Mouse (Mus musculus) CH12.LX (cell line): ENCODE data around the gene Cmss1. TPM values are rescaled to one million over a fixed set of nuclear protein-coding genes. Genes with fewer than 3 reads are reported as not detected.
A peak's percentile ranks its signal among the peaks of the same experiment; 100 is the strongest.

Source experiments
- DNase-seq: peaks from one replicate; pipeline ENCODE4 v3.0.0-alpha.2; 2013; ENCODE audit errors: extremely low read depth
- H3K27ac ChIP-seq: 2 replicates; pipeline ENCODE4 v1.5.1; 2012; ENCODE audit warnings: low read depth, mild to moderate bottlenecking, control low read depth, moderate library complexity; ENCODE audit not compliant: insufficient read depth
- H3K27me3 ChIP-seq: replicated peaks from 2 replicates; pipeline ENCODE3; 2012; ENCODE audit warnings: inconsistent platforms
- H3K36me3 ChIP-seq, 2 experiments: replicated peaks in 1 of 2; 2 replicates each; pipeline versions ENCODE3 to v1.6.1; 2012; ENCODE audit warnings: inconsistent platforms in 1 of 2, low read length in 1 of 2, mild to moderate bottlenecking in 1 of 2, mixed read lengths in 1 of 2, moderate library complexity in 1 of 2; ENCODE audit not compliant: control insufficient read depth in 1 of 2, insufficient read depth in 1 of 2
- H3K4me1 ChIP-seq, 2 experiments: 2 replicates each; pipeline ENCODE4 v1.6.1; 2012; ENCODE audit warnings: inconsistent platforms in 1 of 2, moderate library complexity in 1 of 2; ENCODE audit not compliant: insufficient read depth in 2 of 2, control insufficient read depth in 1 of 2
- H3K4me2 ChIP-seq: 2 replicates; pipeline ENCODE4 v1.6.1; 2012; ENCODE audit warnings: low read depth, mild to moderate bottlenecking, control low read depth; ENCODE audit not compliant: poor library complexity, insufficient read depth, severe bottlenecking
- H3K4me3 ChIP-seq, 3 experiments: fragments of 150-350 bp in 1 of 3; sonication (generic) in 1 of 3; replicated peaks in 1 of 3; 2 replicates each; pipeline versions ENCODE3 to v1.5.1; 2011 to 2012; ENCODE audit warnings: low read depth in 2 of 3, low read length in 2 of 3, mild to moderate bottlenecking in 2 of 3, moderate library complexity in 2 of 3, control low read depth in 1 of 3, improper control_type of control experiment in 1 of 3, inconsistent platforms in 1 of 3, mixed read lengths in 1 of 3; ENCODE audit not compliant: poor library complexity in 1 of 3
- H3K79me2 ChIP-seq: replicated peaks from 2 replicates; pipeline ENCODE4 v1.6.1; 2012; ENCODE audit warnings: mild to moderate bottlenecking, moderate library complexity; ENCODE audit not compliant: control insufficient read depth, poor library complexity, insufficient read depth, severe bottlenecking; ENCODE audit errors: extremely low read depth
- H3K9ac ChIP-seq: 2 replicates; pipeline ENCODE4 v1.6.1; 2012; ENCODE audit warnings: low read depth, mild to moderate bottlenecking, control low read depth, moderate library complexity; ENCODE audit not compliant: insufficient read depth
- H3K9me3 ChIP-seq: replicated peaks from 2 replicates; pipeline ENCODE3; 2012; ENCODE audit warnings: low read length, inconsistent platforms, mixed read lengths
- CHD1 ChIP-seq: IDR thresholded peaks from 2 replicates; pipeline ENCODE4 v1.6.1; 2012; ENCODE audit warnings: low read depth, low read length, improper control_type of control experiment, inconsistent platforms
- CHD2 ChIP-seq: IDR thresholded peaks from 2 replicates; pipeline ENCODE4 v1.6.1; 2011; ENCODE audit warnings: low read length, improper control_type of control experiment
- EP300 ChIP-seq: IDR thresholded peaks from 2 replicates; pipeline ENCODE4 v1.6.1; 2011; ENCODE audit warnings: low read length, improper control_type of control experiment
- ETS1 ChIP-seq: conservative IDR thresholded peaks from 2 replicates; pipeline ENCODE4 v1.6.1; 2012; ENCODE audit warnings: low read depth, mild to moderate bottlenecking, inconsistent platforms, low read length, improper control_type of control experiment, moderate library complexity
- GABPA ChIP-seq: IDR thresholded peaks from 2 replicates; pipeline ENCODE4 v1.6.1; 2012; ENCODE audit warnings: low read depth, low read length, improper control_type of control experiment, inconsistent platforms; ENCODE audit not compliant: insufficient replicate concordance
- IRF4 ChIP-seq: IDR thresholded peaks from 2 replicates; pipeline ENCODE4 v1.6.1; 2014; ENCODE audit warnings: low read depth, mild to moderate bottlenecking, inconsistent platforms, low read length, improper control_type of control experiment
- JUND ChIP-seq: conservative IDR thresholded peaks from 2 replicates; pipeline ENCODE4 v1.6.1; 2011; ENCODE audit warnings: low read depth, low read length, improper control_type of control experiment
- MAX ChIP-seq: IDR thresholded peaks from 2 replicates; pipeline ENCODE4 v1.6.1; 2011; ENCODE audit warnings: low read length, improper control_type of control experiment
- MEF2A ChIP-seq: IDR thresholded peaks from 2 replicates; pipeline ENCODE4 v1.6.1; 2014; ENCODE audit warnings: low read depth, mild to moderate bottlenecking, inconsistent platforms, low read length, improper control_type of control experiment, borderline replicate concordance
- NELFE ChIP-seq: IDR thresholded peaks from 2 replicates; pipeline ENCODE4 v1.6.1; 2011; ENCODE audit warnings: low read depth, low read length, improper control_type of control experiment
- RAD21 ChIP-seq: IDR thresholded peaks from 2 replicates; pipeline ENCODE4 v1.6.1; 2011; ENCODE audit warnings: low read depth, mild to moderate bottlenecking, low read length, improper control_type of control experiment, moderate library complexity
- SMC3 ChIP-seq: IDR thresholded peaks from 2 replicates; pipeline ENCODE4 v1.6.1; 2011; ENCODE audit warnings: low read depth, low read length, improper control_type of control experiment
- TBP ChIP-seq: conservative IDR thresholded peaks from 2 replicates; pipeline ENCODE4 v1.6.1; 2011; ENCODE audit warnings: low read depth, low read length, improper control_type of control experiment
- TCF12 ChIP-seq: IDR thresholded peaks from 2 replicates; pipeline ENCODE4 v1.6.1; 2014; ENCODE audit warnings: low read depth, mild to moderate bottlenecking, inconsistent platforms, low read length, improper control_type of control experiment
- UBTF ChIP-seq: IDR thresholded peaks from 2 replicates; pipeline ENCODE4 v1.6.1; 2012; ENCODE audit warnings: low read depth, mild to moderate bottlenecking, inconsistent platforms, low read length, improper control_type of control experiment, moderate library complexity
- ZC3H11A ChIP-seq: IDR thresholded peaks from 2 replicates; pipeline ENCODE4 v1.6.1; 2012; ENCODE audit warnings: low read depth, mild to moderate bottlenecking, inconsistent platforms, low read length, improper control_type of control experiment
- ZMIZ1 ChIP-seq: IDR thresholded peaks from 2 replicates; pipeline ENCODE4 v1.6.1; 2012; ENCODE audit warnings: low read depth, mild to moderate bottlenecking, inconsistent platforms, low read length, improper control_type of control experiment
- dilution Hi-C: fragments of 300-500 bp; cut with MboI; formaldehyde crosslinking; loops from 2 replicates; pipeline ENCODE4 v1.14.3; 2020; ENCODE audit warnings: low sequenced_read_pairs; ENCODE audit not compliant: extremely low pct_unique_long_range_greater_than_20kb, extremely low pct_ligation_motif_present
- in situ Hi-C: fragments of 300-500 bp; cut with MboI; formaldehyde crosslinking; loops from 3 replicates; pipeline ENCODE4 v1.14.3; 2019; ENCODE audit warnings: low sequenced_read_pairs, low pct_ligation_motif_present, low pct_unique_long_range_greater_than_20kb, mixed read lengths
- polyA plus RNA-seq: library from polyadenylated mRNA; unstranded; fragments of >175 nt; gene quantifications from 2 replicates; pipeline ENCODE4 v1.2.1, GENCODE M21; 2012; ENCODE audit warnings: low read depth; ENCODE audit not compliant: insufficient read length
- total RNA-seq, 2 experiments: library from RNA; depleted of rRNA; stranded (reverse); fragments of 300-350 nt in 1 of 2; fragments of >200 nt in 1 of 2; gene quantifications; 2 replicates each; pipeline ENCODE4 v1.2.3; 2012 to 2014

Cmss1 gene
- total and polyA plus RNA-seq, 3 experiments: 94.7 to 107 (median 103) TPM

DNA sequence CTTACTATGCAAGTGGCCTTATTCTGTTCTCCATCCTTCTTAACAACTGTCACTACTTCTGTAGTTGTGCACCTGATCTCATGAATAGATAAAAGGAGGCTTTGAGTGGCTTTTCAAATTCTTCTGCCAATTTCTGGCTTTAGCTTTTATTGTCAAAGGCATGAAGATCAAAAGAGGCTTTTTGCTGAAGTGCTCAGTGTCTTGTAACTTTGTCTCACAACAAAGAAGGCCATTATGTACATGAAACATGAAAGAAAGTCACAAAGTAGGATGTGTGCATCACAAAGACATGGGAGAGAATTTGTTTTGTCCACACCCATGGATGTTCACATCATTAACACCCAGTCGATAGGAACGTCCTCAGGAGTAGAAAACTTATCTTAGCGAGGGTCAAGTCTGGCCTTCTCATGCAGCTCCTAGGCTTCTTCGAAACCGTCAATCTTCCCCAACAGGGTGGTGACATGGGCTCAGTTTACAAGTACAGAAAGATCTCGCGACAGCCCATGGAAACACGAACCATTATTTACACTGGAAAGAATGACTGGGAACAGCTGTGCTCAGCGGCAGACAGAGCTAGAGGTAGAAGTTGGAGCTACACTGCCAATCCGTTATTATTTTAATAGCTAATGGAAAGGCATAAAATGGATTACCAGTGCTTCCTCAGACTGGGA, 133.1 kb downstream of the Cmss1 start:
- no peak overlapping the region for H3K4me3 ChIP-seq
- peaks cover 11% of the 10 kb centered on the region for H3K9me3 ChIP-seq
- H3K9ac ChIP-seq: no peak overlapping the region
- H3K27me3 ChIP-seq: no peaks in the 10 kb centered on the region
- no peak for TF ChIP-seq GABPA
- no peak for TF ChIP-seq CHD2
- peak; percentile 17; the same call in 1 of the 2 replicates for TF ChIP-seq ETS1
- 0 out of 2 replicates have a peak, but pooled peaks have one; percentile 11 for TF ChIP-seq JUND
- no peak for TF ChIP-seq ZMIZ1
- H3K4me1 ChIP-seq: peaks cover 2 to 52% of the 10 kb centered on the region in 2 experiments; a peak in 2 of 4 replicates
- peak; percentile 17 for DNase-seq
- dilution Hi-C loops (no loop called here), in situ Hi-C loops (no loop called here)
- H3K4me2 ChIP-seq: no peak overlapping the region
- H3K36me3 ChIP-seq: peaks cover 0 to 3% of the 10 kb centered on the region in 2 experiments
- H3K79me2 ChIP-seq: no peaks in the 10 kb centered on the region
- H3K27ac ChIP-seq: no peak overlapping the region

DNA sequence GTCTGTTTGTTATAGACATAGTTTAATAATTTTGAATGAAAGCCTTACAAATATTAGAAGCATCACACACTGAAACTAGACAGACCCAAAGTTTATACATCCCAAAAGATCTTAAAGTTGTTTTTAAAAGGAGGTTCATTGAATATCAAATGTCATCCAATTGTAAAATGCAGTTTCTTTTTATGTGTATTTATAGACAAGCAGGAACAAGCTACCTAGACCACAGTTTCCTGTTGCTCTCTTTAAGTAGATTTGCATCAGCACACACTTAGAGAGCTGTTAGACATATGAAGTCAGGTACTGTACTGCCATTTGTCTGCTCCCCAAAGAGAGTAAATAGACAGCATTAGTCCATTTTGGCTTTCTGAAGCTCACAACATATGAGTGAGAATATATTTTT, 135.6 kb downstream of the Cmss1 start:
- no peak overlapping the region for H3K27ac ChIP-seq
- peaks cover 0 to 1% of the 10 kb centered on the region in 2 experiments for H3K36me3 ChIP-seq
- H3K4me1 ChIP-seq: peaks cover 2 to 61% of the 10 kb centered on the region in 2 experiments; a peak in 2 of 4 replicates
- TF ChIP-seq MEF2A (peak; percentile 69; the same call in 1 of the 2 replicates), EP300 (0 out of 2 replicates have a peak, but pooled peaks have one; percentile 36), UBTF (no peak)
- TF ChIP-seq, all 38 proteins: peak for 2
- H3K4me3 ChIP-seq: no peak overlapping the region
- H3K27me3 ChIP-seq: no peaks in the 10 kb centered on the region
- H3K9ac ChIP-seq: no peak overlapping the region
- DNase-seq: peak; percentile 65
- in situ Hi-C loops: no loop called here
- peaks cover 3% of the 10 kb centered on the region for H3K9me3 ChIP-seq
- H3K4me2 ChIP-seq: no peak overlapping the region
- H3K79me2 ChIP-seq: no peaks in the 10 kb centered on the region
- dilution Hi-C loops: no loop called here

DNA sequence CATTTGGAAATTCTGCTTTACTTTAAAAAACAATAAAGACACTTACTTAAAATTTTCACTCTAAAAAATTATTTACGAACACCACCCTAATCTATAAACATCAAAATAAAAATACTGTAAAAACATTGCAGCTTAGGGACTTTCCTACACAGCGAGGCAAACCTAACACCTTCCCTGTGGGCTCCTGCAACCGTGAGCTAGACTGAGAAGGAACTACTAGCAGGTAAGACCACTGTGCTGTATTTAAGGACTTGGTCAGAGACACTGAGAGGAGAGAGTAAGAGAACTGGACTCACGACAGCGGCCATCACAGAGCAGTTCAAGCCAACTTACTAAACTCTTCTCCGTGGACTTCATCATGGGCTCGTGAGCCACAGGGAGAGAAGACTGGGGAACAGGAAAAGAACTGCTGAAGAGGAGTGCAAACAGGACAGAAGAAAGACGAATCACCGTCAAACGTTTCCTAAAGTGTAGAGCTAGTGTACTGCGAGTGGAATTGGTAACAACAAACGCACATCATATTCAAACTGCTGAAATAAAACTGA, 136.3 kb downstream of the Cmss1 start:
- peaks cover 2 to 63% of the 10 kb centered on the region in 2 experiments; a peak in 2 of 4 replicates for H3K4me1 ChIP-seq
- no peak for TF ChIP-seq CHD1
- no peak for TF ChIP-seq RAD21
- TF ChIP-seq ZC3H11A: no peak
- no peak for TF ChIP-seq MAX
- TF ChIP-seq IRF4: no peak
- TF ChIP-seq TCF12: no peak
- TF ChIP-seq ETS1: no peak
- no peak for TF ChIP-seq TBP
- TF ChIP-seq SMC3: no peak
- TF ChIP-seq UBTF: no peak
- TF ChIP-seq JUND: no peak
- TF ChIP-seq NELFE: no peak
- no peak overlapping the region for H3K27ac ChIP-seq
- no peak overlapping the region for H3K4me2 ChIP-seq
- H3K4me3 ChIP-seq: no peak overlapping the region
- H3K27me3 ChIP-seq: no peaks in the 10 kb centered on the region
- peaks cover 0 to 4% of the 10 kb centered on the region in 2 experiments for H3K36me3 ChIP-seq
- peaks cover 3% of the 10 kb centered on the region for H3K9me3 ChIP-seq
- in situ Hi-C loops (no loop called here), dilution Hi-C loops (no loop called here)
- no peak overlapping the region for H3K9ac ChIP-seq
- no peaks in the 10 kb centered on the region for H3K79me2 ChIP-seq
- DNase-seq: no peak
